In the genomic region with DNA sequence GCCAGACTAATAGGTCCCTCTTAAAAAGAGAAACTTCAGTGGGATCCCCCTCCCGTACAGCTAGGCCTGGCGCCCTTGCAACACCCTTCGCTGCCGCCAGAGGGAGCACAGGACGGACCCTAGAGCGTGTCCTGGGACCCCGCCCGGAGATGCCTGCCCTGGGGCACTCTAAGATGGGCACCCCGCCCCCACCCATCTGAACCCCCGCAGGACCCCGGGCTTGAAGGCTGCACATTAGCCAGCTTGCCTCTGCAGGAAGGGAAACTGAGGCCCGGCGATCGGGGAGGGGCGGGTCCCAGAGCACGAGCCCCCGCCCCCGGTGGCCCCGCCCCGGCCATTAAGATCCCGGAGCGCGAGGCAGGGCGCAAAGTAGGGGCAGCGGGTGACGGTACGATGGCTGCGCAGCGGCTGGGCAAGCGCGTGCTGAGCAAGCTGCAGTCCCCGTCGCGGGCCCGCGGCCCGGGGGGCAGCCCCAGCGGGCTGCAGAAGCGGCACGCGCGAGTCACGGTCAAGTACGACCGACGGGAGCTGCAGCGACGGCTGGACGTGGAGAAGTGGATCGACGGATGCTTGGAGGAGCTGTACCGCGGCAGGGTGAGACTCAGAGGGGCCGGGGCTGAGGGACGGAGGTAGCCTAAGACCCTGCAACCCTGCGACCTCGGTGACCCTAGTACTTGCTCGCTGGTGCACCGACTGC, we compare ENCODE assay signal across 8 mouse cellular contexts. TPM values are rescaled to one million over a fixed set of nuclear protein-coding genes. Genes with fewer than 3 reads are reported as not detected.
A peak's percentile ranks its signal among the peaks of the same experiment; 100 is the strongest.
DNase-seq lines count a peak whose midpoint lies in the region; ATAC-seq and TF ChIP-seq lines count a peak whose summit lies in the region.

A gene (plus strand): TSS at position 367 of the 697 bp plus-strand sequence.

- peak; percentile 43; the same call in 1 of the 2 replicates for ATAC-seq in forebrain, embryonic 13.5 days

- H3K4me1 ChIP-seq in ES-E14 (ENCODE audit: control insufficient read depth in 2 of 2, insufficient read depth in 2 of 2, low read length in 2 of 2, poor library complexity in 1 of 2), result peaks cover 9 to 29% of the 10 kb centered on the region in 2 experiments; a peak in 3 of 4 replicates
- H3K4me1 ChIP-seq in forebrain, embryonic 13.5 days, result peaks cover 47% of the 10 kb centered on the region

- in situ Hi-C loops in ES-E14 (cut with MboI; ENCODE audit: low sequenced_read_pairs in 2 of 2, unreplicated experiment in 2 of 2), result no loop called here

- H3K4me2 ChIP-seq in forebrain, embryonic 13.5 days, result peak within 1 kb of the TSS; percentile 90

- H3K4me3 ChIP-seq in ES-E14 (ENCODE audit: insufficient read depth in 1 of 2, low read depth in 1 of 2, low read length in 2 of 2, poor library complexity in 1 of 2, severe bottlenecking in 1 of 2), result peak within 1 kb of the TSS; percentile 75 to 83
- peak within 1 kb of the TSS; percentile 53 for H3K4me3 ChIP-seq in forebrain, embryonic 13.5 days

- intact Hi-C loops in heart, postnatal 36 days (cut with DNase I), result no loop called here

- 1% methylated on average over 58 of the region's 59 CpGs for WGBS in forebrain, embryonic 13.5 days

- DNase-seq in ES-E14 (ENCODE audit: low read depth, low spot score), result peak; percentile 70
- DNase-seq in c-Kit-positive CD71-negative TER-119-negative erythroid progenitor cells, embryonic 14.5 days (ENCODE audit: low read depth), result peak; percentile 56
- DNase-seq in heart, postnatal 36 days, result peak; percentile 87
- DNase-seq in layer of hippocampus, postnatal 25 days (ENCODE audit: extremely low spot score in 1 of 2, low spot score in 1 of 2), result peak in 1 of 2 experiments; percentile 75
- peak; percentile 86 to 89 for DNase-seq in lung, postnatal 4 days
- DNase-seq in right cerebral cortex, postnatal 4 days, result peak; percentile 77
- no peak for DNase-seq in frontal cortex, postnatal 36 days (ENCODE audit: low spot score in 2 of 2)

- H3K27me3 ChIP-seq in forebrain, embryonic 13.5 days, result peaks cover 23% of the 10 kb centered on the region

- no peak within 1 kb of the TSS for H3K27ac ChIP-seq in ES-E14 (ENCODE audit: insufficient read depth, low read depth, low read length, poor library complexity, severe bottlenecking)
- H3K27ac ChIP-seq in forebrain, embryonic 13.5 days, result peak within 1 kb of the TSS; percentile 44

- peak within 1 kb of the TSS; percentile 61 for H3K9ac ChIP-seq in ES-E14 (ENCODE audit: insufficient read depth, low read depth, low read length, poor library complexity, severe bottlenecking)
- peak within 1 kb of the TSS; percentile 69 for H3K9ac ChIP-seq in forebrain, embryonic 13.5 days

- H3K9me3 ChIP-seq in ES-E14 (ENCODE audit: control insufficient read depth, insufficient read depth, low read depth, low read length), result no peaks in the 10 kb centered on the region
- no peaks in the 10 kb centered on the region for H3K9me3 ChIP-seq in forebrain, embryonic 13.5 days (replicated peaks)

- peaks cover 2% of the 10 kb centered on the region; the same call in 1 of the 2 replicates for H3K36me3 ChIP-seq in ES-E14 (ENCODE audit: control insufficient read depth, insufficient read depth, low read length, poor library complexity, severe bottlenecking)
- H3K36me3 ChIP-seq in forebrain, embryonic 13.5 days (ENCODE audit: poor library complexity, severe bottlenecking), result no peaks in the 10 kb centered on the region

TF ChIP-seq in ES-E14, 5 proteins besides CTCF, POLR2A, EP300 and RAD21:
- TF ChIP-seq ZC3H11A (IDR thresholded peaks at IDR 0.05; ENCODE audit: borderline replicate concordance, low read depth, low read length) (no peak), HCFC1 (IDR thresholded peaks at IDR 0.05; ENCODE audit: borderline replicate concordance, insufficient read depth, low read length) (no peak), ZNF384 (IDR thresholded peaks at IDR 0.05; ENCODE audit: low read depth, low read length) (no peak), MAFK (IDR thresholded peaks at IDR 0.05; ENCODE audit: insufficient read depth, low read depth, low read length) (no peak), CHD2 (IDR thresholded peaks at IDR 0.05; ENCODE audit: low read depth, low read length) (no peak)

RNA-seq across cellular contexts. Expression of the gene that starts here (rescaled TPM):
- 10.6 and 11.2 TPM in 2 replicates for total RNA-seq in ES-E14 (2012; rRNA removed)
- 14.9 and 17.2 TPM in 2 replicates for polyA plus RNA-seq in forebrain, embryonic 13.5 days (2015; fragmentation: Nextera tagmentation; extraction: Ambion mirVana)
- total RNA-seq in heart, postnatal 36 days (2021), result 10 to 100 TPM in 1 of 2 experiments, 1 to 10 TPM in 1; 9.6 to 10.5 TPM
- total RNA-seq in layer of hippocampus, postnatal 25 days (2021), result 10 to 100 TPM; 28.5 to 30.7 TPM

Comparison
In these comparisons a context has a peak if more than half of its experiments do, and no peak if none do; other contexts are left out.
1. DNase-seq: peak in ES-E14 (single experiment), c-Kit-positive CD71-negative TER-119-negative erythroid progenitor cells, embryonic 14.5 days (single experiment), heart, postnatal 36 days (2 of 2), lung, postnatal 4 days (2 of 2) and right cerebral cortex, postnatal 4 days (single experiment); none in frontal cortex, postnatal 36 days (0 of 2).